Mouse (Mus musculus): ENCODE measurements around the gene Plekha4. TPM values are rescaled to one million over a fixed set of nuclear protein-coding genes. Genes with fewer than 3 reads are reported as not detected.
"Not testable (repeated sequence)": the region's sequence is repeated elsewhere in the genome, so short reads cannot be mapped to it uniquely, and the experiment has no call there.

Plekha4 gene
- total RNA-seq (2021): under 1 TPM; 0.80 to 0.94 TPM
- long read RNA-seq, partial matches to known transcripts: 0 of 1 reads
- long read RNA-seq, other reads (novel, unspliced or antisense): 1 of 1 reads

- DNase-seq (ENCODE audit: low spot score in 2 of 2): peak; percentile 97 to 98
Observed at GRCm38 (mm10) chr7:45525809-45526473, at the start of gene Plekha4, which contains the start of gene Ppp1r15a. Gene Plekha4 (plus strand): TSS chr7:45526330. Gene Ppp1r15a (minus strand): TSS chr7:45526268.

DNA sequence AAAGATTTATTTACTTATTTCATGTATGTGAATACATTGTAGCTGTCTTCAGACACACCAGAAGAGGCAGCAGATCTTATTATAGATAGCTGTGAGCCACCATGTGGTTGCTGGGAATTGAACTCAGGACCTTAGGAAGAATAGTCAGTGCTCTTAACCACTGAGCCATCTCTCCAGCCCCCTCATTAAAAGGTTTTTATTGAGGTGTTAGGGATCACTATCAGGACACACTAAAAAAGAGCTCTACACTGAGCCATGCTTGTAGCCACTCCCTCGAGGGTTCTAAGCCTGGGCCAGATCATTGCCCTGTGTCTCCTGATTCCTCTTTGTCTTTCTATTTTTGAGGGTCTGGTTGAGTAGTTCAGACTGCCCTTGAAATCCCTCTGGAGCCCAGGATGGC is 49.7 kb upstream of the Plekha4 start:
- DNase-seq (ENCODE audit: low spot score in 2 of 2): no peak

GRCm38 (mm10) chr7:45477003-45477402 is 49.1 kb upstream of the Plekha4 start:
- peak; percentile 65 to 74 for DNase-seq (ENCODE audit: low spot score in 2 of 2)

DNA sequence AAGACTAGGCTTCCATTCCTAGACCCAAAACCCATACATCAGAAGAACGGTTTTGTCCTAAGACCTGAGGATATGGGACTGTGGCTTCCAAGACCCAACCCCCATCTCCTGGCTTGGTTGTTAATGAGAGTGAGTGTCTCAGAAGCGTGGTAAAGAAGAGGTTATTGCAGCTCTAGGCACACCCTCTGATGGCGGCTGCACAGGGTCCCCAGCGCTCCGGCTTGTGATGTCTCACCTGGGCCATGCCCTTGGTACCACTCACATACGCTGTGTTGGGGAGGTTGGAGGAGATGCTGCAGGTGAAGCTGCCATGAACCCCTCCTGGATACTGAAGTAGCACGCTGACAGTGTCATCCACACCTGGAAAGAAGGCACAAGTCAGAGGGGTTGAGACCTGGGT is 47.4 kb upstream of the Plekha4 start:
- no peak for DNase-seq (ENCODE audit: low spot score in 2 of 2)

DNA sequence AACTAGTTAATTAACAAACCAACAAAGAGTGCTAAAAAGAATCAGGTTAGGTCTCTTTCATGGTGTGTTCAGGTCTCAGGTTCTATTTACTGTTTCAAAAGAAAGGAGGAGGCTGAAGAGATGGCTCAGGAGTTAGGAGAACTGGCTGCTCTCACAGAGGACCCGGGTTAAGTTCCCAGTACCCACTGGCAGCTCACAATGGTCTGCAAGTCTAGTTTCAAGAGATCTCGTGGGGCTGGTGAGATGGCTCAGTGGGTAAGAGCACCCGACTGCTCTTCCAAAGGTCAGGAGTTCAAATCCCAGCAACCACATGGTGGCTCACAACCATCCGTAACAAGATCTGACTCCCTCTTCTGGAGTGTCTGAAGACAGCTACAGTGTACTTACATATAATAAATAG is 45.8 kb upstream of the Plekha4 start:
- DNase-seq (ENCODE audit: low spot score in 2 of 2): not testable (repeated sequence)

DNA sequence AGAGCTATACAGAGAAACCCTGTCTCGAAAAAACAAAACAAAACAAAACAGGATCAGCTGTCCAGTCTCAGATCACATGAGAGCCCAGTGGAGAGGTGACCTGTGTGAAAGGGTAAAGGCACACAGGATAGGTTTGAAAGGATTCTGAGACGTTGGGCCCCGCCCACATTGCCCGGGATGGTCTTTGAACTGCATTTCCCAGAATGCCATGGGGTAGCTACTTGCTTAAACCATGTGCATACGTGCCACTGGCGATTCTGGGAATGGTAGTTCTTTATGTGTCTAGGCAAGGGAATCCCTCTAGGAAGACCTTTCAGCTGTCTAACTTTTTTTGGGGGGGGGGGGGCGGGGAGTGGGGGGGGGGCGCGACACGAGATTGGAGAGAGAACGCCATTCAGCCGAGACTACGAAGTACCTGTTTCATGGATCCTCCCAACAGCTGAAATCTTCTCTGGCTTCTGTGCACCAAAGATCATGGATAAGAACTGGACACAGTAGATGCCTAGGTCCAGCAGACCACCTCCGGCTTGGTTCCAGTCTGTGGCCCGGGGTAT is 44.7 kb upstream of the Plekha4 start, which contains the start of gene Tulp2:
Gene Tulp2 (plus strand): TSS at position 504 of the 554 bp plus-strand sequence.
- peak; percentile 61 to 69 for DNase-seq (ENCODE audit: low spot score in 2 of 2)

- DNase-seq (ENCODE audit: low spot score in 2 of 2): no peak
Observed at GRCm38 (mm10) chr7:45482166-45482565, 44.0 kb upstream of the Plekha4 start.

DNA sequence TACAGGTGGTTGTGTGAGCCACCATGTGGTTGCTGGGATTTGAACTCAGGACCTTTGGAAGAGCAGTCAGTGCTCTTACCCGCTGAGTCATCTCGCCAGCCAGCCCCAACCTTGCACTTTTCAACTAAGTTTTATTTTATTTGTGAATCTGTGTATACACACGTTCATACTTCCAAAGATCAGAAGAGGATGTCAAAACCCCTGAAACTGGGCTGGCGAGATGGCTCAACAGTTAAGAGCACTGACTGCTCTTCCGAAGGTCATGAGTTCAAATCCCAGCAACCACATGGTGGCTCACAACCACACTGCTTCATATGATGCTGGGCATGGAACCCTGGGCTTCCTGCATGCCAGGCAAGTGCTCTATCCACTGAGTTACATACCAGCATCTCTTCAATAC is 41.1 kb upstream of the Plekha4 start:
- not testable (repeated sequence) for DNase-seq (ENCODE audit: low spot score in 2 of 2)

- no peak for DNase-seq (ENCODE audit: low spot score in 2 of 2)
Observed at GRCm38 (mm10) chr7:45486158-45486557, 40.0 kb upstream of the Plekha4 start.

DNA sequence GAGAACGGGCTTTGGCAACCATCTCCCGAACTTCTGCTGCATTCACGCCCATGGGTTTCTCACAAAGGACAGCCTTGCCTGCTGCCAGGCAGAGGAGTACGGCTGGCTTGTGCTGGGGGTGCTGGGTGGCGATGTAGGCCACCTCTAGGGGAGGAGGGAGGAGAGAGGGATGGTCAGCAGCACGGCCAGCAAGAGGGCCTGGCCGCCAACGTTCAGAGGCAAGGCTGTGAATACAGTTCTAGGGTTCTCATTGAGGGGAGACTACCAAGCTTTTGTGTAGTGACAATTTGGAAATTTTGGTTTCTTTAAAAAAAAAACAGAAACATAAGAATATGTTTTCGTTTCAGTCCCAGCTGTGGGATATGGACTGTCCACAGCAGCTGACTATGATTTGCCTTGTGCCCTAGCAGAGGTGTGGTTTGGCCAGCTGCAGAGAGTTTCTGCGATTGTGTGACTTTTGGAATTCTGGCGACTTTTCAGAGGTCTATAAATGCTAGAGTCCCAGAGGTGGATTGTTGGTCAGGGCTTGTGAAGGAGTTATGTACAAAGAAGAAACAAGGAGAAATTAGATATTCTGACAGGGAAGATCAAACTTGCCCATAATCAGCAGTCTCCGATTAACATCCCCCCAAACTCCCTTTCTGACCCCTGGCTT is 39.2 kb upstream of the Plekha4 start, which contains the start of gene Gm45808:
Gene Gm45808 (minus strand): TSS at position 51 of the 655 bp plus-strand sequence.
- DNase-seq (ENCODE audit: low spot score in 2 of 2): no peak

GRCm38 (mm10) chr7:45487861-45488292 is 38.3 kb upstream of the Plekha4 start:
- no peak for DNase-seq (ENCODE audit: low spot score in 2 of 2)

DNA sequence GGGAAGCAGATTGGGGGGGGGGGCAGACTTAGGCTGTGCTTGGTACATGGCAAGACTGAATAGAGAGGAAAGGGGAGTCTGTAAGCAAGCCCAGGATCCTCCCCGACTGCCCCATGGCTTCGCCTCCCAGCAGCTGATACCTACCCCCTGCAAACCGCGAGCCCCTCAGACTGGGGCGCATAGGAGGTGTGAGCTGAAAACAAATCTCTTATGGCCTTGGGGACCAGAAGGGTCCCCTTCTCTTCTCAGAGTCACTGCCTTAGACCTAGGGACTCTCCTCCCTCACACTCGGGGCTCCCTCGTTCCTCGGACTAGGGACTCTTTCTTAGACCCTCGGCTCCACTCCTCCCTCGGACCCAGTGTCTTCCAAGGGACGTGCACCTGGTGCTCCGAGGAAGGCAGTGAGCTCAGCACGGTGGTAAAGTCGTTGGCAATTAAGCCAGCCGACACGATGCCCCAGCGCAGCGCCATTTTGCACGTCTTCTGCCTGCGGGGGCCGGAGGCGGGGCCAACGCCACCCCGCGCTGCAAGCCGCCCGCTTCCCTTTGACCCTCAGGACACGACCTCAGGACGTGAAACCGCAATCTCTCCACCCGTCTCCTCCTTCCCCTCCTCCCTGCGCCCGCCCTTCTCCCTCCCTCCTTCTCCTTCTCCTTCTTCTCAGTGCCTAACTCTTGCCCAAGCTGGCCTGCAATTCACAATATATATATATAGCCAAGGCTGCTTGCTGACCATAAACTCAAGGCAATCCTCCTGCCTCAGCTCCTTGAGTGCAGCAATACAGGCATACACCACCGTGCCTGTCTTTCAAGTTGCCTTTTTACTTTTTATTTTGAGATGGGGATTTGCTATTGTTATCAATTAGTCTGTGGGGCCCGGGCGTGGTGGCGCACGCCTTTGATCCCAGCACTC is 37.6 kb upstream of the Plekha4 start, which contains the start of gene Dhdh:
Gene Dhdh (minus strand): TSS at position 513 of the 912 bp plus-strand sequence.
- DNase-seq (ENCODE audit: low spot score in 2 of 2): peak; percentile 46 to 56

GRCm38 (mm10) chr7:45489578-45489977 is 36.6 kb upstream of the Plekha4 start:
- no peak for DNase-seq (ENCODE audit: low spot score in 2 of 2)

GRCm38 (mm10) chr7:45490822-45491221 is 35.3 kb upstream of the Plekha4 start:
- DNase-seq (ENCODE audit: low spot score in 2 of 2): no peak

DNA sequence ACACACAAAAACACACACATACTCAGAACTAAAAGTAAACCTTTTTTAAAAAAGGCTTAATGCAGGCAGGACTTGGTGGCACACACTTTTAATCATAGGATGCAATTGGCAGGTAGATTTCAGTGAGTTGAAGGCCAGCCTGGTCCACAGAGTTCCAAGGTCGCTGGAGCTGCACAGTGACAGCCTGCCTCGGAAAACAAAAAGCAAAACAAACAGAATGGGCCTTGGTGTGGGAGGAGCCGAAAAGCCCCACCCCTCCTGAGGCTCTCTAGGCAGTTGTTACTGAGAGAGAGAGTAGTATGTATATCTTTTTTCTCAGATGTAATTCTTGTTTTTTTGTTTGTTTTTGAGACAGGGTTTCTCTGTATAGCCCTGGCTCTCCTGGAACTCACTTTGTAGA is 34.9 kb upstream of the Plekha4 start:
- no peak for DNase-seq (ENCODE audit: low spot score in 2 of 2)

- DNase-seq (ENCODE audit: low spot score in 2 of 2): no peak
Observed at GRCm38 (mm10) chr7:45492225-45492844, 33.8 kb upstream of the Plekha4 start.

GRCm38 (mm10) chr7:45492951-45493350 is 33.2 kb upstream of the Plekha4 start:
- DNase-seq (ENCODE audit: low spot score in 2 of 2): no peak

DNA sequence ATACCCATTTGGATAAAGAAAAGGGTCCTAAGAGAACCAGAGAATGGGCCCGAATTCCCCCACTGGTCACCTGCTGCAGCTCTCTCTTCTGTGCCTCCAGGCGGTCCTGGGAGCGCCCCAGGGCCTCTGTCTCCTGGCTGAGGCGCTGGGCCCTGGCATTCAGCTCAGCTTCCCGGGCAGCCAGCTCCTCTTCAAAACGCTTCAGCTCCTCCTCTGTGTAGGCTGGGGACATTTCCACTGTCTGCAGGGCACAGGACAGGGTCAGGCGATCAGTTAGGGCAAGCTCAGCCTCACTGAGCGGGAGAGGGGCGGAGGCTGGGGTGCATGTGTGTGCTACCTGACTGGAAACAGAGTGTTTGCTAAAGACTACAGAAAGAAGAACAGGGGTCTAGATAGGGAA is 31.6 kb upstream of the Plekha4 start:
- DNase-seq (ENCODE audit: low spot score in 2 of 2): no peak

DNA sequence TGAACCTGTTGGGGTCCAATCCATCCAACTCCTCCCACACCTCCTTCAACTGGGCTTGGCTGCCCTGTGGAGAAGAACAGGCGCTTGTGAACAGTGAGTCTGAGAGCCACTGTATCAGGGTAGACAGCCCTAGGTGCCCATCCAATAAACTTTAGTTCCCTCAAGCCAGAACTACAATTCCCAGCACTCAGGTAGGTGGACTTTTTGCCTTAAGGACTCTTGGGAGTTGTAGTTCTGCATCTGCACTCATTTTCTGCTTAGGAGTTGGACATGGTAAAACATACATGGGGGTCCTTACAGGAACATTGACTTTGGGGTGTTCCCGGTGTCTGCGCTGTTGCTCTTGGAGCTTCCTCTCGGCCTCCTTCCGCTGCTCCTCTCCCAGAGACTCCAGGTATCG is 27.7 kb upstream of the Plekha4 start:
- no peak for DNase-seq (ENCODE audit: low spot score in 2 of 2)

DNA sequence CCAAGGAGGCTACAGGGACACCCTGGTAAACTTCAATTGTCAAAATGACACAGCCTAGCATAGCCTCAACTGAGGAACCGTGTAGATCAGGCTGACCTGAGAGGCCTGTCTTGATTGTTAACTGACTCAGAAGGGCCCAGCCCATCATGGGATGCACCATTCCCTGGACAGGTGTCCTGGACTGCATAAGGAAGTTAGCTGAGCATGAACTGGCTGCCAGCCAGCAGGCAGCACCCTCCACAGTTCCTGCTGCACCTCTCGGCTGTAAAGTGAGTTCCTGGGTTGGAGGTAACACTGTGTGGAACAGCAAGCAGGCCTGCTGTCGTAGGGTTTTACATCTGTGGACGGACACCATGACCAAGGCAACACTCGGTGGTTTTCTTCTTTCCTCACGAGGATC is 18.5 kb upstream of the Plekha4 start:
- DNase-seq (ENCODE audit: low spot score in 2 of 2): no peak
